Mouse (Mus musculus): ENCODE data around the gene Afg1l. TPM values are rescaled to one million over a fixed set of nuclear protein-coding genes. Genes with fewer than 3 reads are reported as not detected.

The Afg1l gene
- polyA plus RNA-seq (2012; rRNA removed), result 4.2 and 5.2 TPM in 2 replicates

DNA sequence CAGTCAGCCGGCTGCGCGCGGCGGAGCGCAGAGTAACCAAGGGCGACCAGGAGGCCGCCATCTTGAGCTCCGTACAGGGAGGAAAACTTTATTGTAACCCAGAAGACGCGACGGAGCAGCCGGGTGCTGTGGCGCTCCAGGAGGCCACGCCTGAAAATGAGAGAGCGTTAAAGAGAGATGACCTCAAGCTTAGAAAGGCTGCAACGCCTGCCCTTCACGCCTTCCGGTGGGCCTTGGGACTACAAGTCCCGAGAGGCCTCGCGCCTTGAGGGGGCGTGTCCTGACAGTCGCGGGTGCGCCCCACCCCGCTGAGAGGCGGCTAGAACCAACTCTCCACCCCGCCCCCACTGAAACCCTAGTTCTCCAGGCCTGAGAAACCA lies at the start of gene Afg1l:
Gene Afg1l (minus strand): TSS at position 225 of the 380 bp plus-strand sequence.
- DNase-seq (ENCODE audit: low read depth), result peak; percentile 72

DNA sequence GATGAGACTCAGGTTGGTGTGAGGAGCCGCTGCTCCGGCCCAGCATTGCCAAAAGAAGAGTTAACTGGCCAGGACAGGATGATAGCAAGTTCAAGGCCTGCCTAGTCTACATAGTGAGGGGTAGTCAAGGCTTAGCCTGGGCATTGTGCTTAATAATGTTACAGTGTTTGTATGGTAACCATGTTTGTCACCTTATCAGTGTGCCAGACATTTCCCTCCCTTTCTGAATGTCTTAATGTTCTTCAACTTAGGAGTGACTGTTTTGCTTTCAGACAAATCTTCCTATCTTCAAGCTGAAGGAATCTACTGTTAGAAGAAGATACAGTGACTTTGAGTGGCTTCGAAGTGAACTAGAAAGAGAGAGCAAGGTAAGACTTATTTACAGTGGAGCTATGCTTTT lies 47.3 kb upstream of the Afg1l start:
- no peak for DNase-seq (ENCODE audit: low read depth)

DNA sequence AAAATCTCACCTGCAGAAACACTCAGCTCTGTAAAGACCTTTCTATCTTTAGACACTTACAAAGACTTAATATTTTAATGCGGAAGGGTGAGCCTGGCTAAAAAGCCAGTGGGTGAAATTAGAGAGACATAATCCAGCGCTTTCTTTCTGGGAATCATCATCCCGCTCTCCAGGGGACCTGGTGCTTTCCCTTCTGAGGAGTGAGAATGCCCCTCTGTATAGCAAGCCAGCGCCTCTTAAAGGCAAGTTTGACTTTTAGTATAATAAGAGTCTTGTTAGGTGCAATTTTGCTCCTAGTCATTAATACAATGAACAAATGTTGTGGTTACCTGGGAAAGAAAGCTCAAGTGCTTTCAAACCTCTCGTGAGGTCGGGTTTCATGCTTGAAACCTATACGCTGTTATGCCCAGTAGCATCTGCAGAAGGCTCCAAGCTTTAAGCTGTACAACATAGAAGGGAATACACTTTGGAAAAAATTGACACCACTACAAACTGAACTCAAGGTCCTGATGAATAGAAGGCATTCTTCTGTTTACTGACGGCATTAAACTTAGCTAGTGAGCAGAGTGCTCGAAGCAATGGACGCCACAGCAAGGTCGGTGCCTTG lies 45.3 kb upstream of the Afg1l start:
- no peak for DNase-seq (ENCODE audit: low read depth)

DNA sequence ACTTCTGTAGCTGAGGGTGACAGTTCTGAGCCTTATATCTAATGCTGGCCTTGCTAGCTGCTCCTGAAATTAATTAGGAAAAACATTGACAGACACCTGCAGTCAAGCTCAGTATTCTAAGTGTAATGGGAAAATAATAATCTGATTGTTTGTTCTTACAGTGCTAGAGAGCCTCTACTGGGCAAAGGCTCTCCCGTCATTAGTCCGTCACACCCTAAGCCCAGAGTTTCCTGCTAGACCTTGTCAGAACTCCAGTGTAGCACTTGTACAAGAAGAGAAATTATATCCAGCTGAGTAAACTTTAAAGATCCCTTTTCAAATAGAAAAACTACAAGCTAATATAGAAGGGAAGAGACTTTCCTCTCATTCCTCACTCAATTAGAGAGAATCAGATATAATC lies 44.5 kb upstream of the Afg1l start:
- no peak for DNase-seq (ENCODE audit: low read depth)

DNA sequence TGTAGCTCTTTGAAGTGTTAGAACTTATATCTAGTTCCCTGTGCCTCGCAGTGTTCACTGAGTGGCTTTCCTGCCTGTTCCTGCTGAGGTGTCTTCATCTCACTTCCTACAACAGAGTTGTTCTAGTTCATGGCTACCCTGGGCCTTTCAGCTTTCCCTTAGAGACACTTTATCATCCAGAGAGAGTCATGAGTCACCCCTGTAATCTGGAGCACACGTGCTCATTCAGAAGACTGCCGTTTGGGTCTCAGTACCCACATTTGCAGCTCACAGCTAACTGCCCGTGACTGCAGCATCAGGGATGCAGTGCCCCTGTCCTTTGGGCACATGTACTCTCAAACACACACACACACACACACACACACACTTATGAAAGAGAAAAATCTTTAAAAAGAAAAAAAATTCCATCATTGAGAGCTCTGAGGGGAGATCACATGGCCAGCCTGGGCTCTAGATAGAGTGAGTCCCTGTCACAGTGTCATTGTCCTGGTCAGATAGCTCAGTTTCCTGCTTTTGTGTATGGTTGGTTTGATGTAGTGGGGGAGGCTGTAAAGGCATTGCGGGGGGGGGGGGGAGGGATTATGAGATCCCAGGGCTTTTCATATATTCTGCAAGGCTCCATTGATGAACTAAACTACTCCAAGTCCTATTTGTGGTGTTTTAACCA lies 43.1 kb upstream of the Afg1l start:
- DNase-seq (ENCODE audit: low read depth), result no peak

DNA sequence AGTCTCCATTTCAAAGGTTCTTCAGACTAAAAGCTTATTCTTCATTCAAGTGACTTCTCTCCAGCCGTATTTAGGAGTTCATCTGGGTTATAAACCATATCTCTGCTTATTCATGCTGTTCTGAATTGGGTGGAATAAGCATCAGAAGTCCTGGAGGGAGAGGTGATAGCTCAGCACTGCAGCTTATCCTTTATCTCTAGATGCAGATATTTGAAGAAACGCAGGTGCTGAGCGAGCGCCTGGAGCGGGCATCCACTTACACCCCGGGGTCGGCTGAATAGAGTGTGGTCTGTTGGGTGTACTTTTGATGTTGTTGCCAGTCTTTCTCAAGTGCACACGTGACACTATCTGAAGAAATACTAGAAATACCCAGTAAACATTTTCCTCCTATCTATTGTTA lies 40.0 kb upstream of the Afg1l start:
- DNase-seq (ENCODE audit: low read depth), result no peak

DNA sequence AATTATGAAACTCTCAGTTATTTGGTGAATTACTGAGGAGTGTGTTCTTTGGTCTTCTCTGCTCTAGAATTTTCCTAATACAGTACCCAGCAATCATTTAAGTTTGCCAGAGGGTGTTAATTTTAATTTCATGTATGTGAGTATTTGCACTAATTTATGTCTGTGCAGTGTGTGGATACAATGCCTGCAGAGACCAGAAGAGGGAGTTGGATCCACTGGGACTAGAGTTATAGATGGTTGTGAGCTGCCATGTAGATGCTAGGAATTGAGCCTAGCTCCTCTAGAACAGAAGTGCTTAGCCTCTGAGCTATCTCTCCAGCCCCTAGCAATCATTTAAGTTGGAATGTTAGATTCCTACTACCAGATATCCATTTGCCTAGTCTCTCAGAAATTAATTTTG lies 35.8 kb upstream of the Afg1l start:
- DNase-seq (ENCODE audit: low read depth), result no peak

DNA sequence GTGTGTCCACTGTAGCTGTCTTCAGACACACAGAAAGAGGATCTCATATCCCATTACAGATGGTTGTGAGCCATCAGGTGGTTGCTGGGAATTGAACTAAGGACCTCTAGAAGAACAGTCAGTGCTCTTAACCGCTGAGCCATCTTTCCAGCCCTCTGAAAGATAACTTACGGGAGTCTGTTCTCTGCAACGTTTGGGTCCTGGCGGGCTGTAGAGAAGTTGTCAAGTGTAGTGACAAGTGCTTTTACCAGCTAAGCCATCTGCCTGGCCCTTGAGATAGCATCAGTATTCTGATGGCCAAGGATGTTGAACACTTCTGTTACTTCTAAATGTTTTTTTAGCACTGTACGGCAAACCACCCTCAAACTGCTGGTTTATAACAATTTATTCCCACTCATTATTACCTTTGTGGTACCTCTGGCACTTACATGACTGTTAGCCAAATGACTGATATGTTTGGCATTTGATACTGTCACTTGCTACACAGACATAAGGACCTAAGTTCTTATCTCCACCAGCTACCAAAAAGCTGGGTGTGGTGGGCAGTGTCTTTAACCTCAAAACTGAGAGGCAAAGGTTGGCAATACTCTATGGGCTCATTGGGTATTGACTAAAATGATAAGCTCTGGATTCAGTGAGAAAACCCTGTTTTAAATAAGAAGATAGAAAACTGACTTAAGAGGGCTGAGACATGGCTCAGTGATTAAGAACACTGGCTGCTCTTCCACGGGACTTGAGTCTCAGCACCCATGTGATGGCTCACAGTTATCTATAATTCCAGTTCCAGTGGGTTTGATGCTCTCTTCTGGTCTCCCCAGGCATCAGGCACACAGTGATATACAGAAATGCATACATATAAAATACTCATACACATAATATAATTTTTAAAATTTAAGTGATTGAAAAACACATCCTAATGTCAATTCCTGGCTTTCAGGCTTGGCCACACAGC lies 33.1 kb upstream of the Afg1l start:
- DNase-seq (ENCODE audit: low read depth), result no peak

DNA sequence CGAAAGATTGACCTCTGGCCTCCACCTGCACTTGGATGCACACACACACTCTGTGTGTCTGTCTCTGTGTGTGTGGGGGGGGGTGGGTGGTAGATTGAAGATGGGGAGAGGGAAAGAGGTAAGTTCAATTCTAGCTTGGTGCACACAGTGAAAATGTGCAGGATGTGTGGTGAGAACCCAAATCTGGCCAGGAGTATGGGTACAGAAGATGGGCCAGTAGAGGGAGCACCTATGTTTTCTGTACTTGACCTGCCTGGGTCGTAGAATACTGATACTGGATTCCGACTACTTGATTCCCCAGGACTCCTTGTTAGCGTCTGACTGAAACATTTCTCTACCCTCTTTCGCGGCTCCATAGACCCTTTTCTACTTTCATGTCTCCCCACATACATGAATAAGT lies 31.8 kb upstream of the Afg1l start:
- no peak for DNase-seq (ENCODE audit: low read depth)

DNA sequence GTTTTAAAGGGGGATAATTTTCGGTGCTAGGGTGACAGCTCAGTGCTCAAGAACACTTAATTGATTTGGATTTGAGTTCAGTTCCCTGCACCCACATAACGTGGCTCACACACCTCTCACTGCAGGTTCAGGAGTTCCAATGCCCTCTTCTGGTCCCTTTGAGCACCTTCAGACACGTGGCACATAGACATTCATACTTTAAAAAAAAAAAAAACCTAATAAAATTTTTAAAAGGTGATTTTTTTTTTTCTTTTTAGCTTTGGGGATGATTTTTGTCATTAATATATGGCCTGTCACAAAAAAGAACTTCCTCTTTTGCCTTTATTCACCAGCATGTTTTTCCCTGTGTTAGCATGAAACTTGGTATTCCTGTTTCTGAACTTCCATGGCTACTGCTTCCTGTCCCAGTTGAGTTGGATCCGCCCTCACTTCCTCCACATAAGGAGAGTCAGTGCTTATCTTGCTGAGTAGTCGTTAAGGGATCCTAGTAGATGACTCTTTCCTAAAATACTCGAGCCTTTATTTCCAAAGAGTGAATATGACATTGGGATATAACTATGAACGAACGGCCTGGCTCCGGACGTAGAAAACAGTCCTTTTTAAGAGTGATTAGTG lies 25.8 kb upstream of the Afg1l start:
- DNase-seq (ENCODE audit: low read depth), result no peak

DNA sequence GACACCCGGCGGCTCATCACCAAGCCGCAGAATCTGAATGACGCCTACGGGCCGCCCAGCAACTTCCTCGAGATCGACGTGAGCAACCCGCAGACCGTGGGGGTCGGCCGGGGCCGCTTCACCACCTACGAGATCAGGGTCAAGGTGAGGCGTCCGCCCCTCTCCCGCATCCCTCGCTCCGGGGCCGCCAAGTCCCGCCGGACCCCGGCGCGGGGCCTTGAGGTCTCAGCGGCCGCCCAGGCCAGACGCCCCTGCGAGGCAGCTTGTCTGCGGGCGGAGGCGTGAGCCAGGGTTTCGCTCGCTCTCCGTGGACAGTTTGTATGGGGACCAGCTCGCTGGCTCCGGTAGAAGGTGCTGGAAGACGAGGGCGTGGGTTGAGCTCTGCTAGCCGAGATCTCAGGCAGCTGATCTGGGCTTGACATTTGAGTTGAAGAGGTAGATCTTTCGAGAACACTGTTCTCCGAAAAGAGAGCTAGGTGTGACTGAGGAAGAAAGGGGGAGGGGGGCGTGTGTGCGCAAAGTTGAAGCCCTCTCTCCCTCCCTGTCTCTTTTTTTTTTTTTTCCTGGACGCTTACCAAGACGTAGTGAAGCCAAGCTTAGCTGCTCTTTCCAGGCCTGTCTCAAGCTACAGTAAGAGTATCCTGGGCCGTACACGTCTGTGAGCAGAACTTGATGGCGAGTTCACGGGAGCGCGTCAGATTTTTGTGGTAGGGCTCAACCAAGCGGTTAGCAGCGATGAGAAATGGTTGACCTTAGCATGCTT lies 24.2 kb upstream of the Afg1l start:
- DNase-seq (ENCODE audit: low read depth), result no peak

DNA sequence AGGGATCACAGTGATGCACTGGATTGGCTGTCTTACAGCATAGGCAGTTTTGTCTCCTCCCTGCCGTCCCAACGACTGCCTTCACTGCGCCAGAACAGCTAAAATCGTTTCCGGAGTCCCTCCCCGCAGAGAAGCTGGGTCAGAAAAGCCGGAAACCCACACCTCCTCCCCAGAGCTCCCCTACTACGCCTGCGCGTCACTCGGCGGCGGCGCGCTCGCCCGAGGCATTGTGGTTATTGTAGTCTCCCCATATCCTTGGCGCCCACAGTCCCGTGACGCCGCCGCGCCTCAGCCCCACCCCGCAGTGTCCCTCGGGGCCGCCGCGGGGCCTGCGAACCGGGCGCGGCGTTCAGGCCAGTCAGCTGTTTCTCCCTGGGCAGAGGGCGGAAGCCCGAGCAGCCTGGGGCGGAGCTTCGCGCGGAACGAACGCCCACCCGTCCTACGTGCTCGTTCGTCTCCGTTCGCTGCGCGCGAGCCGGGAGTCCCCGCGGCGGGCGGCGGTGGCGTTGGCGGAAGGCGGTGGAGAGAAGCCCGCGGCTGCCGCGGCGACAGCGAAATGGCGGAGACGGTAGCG lies 23.5 kb upstream of the Afg1l start, which contains the start of gene Snx3:
Gene Snx3 (plus strand): TSS at position 256 of the 574 bp plus-strand sequence.
- DNase-seq (ENCODE audit: low read depth), result no peak

DNA sequence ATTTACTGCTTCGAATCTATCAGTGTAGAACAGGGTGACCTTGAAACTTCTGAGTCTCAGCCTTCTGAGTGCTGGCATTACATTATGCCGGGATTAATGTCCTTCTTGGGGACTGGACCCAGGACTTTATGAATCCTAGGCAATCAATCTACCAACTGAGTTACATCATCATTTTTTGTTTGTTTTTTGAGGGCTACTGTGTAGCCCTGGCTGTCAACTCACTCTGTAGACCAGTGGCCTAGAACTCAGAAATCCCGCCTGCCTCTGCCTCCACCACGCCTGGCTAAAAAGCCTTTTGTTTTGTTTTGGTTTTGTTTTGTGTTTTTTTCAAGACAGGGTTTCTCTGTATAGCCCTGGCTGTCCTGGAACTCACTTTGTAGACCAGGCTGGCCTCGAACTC lies 22.8 kb upstream of the Afg1l start:
- no peak for DNase-seq (ENCODE audit: low read depth)

DNA sequence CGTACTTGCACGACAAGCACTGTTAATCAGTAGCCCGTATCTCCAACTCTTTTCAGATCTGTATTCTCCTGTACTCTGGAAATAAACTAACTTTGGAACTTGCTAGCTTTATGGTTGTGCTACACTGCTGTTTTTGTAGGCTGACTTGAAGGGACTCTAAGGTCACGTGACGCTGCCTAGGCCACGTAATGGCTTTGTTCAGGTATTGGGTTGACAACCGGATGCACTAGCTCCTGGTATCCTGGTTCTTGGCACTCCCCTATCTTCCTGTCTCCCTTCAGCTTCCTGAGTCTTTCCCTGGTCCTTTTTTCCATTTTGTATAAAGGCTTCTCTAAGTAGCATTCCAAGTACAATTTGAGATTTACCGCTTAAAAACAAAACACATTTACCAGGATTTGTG lies 22.2 kb upstream of the Afg1l start:
- DNase-seq (ENCODE audit: low read depth), result no peak

DNA sequence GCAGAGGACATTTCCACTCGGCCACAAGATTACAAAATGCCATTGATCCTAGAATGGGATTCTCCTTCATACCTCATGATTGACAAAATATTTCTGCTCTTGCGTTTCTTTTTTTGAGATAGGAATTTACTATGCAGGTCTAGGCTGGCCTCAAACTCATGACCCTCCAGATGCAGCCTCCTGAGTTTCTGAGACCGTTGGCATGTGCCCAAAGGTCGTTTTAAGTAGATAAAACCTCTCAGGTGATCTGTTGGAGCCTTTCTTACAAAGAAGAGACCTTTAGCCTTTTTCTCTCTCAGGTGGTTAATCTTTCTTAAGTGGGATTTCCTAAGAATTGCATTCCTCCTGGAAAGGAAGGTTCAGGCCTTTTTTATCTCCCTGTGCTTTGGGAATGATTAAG lies 14.6 kb upstream of the Afg1l start:
- DNase-seq (ENCODE audit: low read depth), result no peak

DNA sequence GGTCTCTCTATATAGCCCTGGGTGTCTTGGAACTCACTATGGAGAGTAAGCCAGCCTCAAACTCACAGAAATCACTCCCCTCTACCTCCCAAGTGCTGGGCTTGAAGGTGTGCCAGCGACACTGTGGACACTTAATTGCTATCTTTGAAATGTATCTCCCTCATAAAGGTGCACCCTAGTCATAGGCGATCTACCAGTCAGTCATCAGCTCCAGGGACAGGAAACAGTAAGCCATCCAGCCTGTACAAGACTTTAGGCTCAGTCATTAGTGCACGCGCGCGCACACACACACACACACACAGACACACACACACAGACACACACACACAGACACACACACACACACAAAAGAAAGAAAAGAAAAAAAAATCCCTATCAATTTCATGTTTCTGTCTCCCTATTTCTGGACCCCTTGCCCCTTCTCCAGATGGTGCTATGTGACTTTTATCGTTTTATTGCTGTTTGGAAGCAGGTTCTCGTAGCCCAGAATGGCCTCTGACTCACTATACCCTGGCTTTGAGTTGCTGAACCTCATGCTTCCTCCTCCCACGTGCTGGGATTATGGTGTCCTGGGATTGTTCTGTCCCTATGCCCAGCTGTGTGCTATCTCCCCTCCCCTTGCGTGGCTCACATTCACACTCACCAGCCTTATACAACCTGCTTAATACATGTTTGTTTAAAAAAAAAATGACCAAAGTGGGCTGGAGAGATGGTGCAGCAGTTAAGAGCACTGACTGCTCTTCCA lies 13.8 kb upstream of the Afg1l start:
- DNase-seq (ENCODE audit: low read depth), result no peak

DNA sequence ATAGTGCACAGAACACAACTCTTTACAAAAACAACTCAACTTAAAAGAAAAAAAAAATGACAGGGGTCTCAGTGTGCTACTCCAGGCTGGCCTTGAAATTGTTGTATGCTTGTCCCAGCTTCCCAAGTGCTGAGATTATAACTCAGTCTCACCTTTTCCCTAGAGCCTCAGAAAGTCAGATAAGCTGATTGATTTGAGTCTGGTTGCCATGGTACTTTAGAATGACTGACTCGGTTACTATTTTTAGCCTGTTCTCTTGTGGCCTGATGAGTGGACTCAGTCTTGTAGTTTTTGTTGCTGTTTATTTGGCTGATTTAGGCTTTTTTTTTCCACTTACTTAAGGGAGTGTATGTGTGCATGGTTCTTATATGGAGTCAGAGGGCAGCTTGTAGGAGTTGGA lies 12.8 kb upstream of the Afg1l start:
- DNase-seq (ENCODE audit: low read depth), result no peak

DNA sequence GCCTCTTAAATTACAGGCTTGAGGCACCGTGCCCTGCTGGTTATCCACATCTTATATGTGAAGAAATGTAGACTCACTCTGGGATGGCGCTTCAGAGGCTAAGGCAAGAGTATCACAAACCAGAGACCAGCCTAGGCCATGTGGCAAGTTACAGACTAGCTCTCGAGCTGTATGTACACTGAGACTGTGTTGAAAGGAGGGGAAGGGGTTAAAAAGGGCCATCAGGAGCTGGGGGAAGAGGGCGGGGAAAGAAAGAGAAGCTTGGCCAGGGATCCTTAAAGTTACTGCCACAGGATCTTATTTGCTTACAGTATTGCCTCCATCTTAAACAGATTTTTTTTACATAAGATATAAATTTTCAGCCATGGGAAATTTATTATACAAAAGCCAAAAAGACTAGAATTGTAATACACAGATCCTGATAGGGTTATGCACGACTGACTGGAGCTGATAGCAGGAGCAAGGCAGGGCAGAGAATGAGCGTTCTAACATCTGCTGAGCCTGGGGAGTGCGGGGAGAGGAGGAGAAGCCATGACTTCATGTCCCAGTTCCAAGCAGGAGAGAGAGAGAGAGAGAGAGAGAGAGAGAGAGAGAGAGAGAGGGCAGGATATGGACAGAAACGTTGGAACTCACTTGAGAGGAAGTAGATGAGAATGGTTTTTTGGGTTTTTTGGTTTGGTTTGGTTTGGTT lies 10.4 kb upstream of the Afg1l start:
- no peak for DNase-seq (ENCODE audit: low read depth)

DNA sequence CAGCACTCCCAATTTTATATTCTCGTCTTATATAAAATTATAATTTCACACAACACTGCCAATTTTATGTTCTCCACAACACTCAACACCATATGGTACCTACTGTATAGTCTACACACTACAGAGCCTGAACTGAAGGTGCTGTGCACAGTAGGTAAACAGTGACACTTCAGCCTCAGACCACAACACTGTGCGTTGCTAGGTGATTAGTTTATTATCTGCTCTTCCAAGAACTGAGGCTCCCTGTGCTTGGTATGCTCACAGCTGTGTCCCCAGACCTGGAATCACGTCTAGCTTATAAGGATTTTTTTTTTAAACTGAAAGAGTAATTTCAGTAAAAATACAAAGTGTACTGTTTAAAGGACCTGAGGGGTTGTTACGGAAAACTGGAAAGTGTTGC lies 2.4 kb upstream of the Afg1l start:
- no peak for DNase-seq (ENCODE audit: low read depth)
